29 mouse cellular contexts compared by ENCODE assay signal in the genomic region with DNA sequence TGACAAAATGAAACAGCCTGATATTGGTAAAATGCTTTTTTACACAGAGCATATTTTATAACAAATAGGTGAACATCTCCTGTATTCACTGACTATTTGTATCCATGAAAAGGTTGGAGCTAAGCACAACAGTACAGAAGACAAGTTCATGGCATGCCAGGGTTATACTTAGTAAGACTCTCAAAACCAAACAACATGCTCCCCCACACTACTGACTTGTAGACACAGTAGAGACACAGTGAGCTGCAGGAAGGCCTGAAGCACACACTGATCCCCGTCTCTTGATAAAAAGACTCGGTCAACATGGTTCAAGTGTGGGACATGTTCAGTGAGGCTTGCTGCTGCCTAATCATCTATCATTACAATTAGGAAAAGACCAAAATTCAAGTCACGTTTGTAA. TPM values are rescaled to one million over a fixed set of nuclear protein-coding genes. Genes with fewer than 3 reads are reported as not detected.
"Had no signal": no experiment of that assay in that cellular context is flagged by ENCODE, and none has a peak within 500 bp of the region (broad histone marks: within the 10 kb centered on the region; RNA-seq: fewer than 3 reads in every experiment).

No protein-coding gene starts in this region.

- H3K9me3 ChIP-seq: limb, embryonic 10.5 days; limb, embryonic 12.5 days; limb, embryonic 13.5 days; limb, embryonic 15.5 days; liver, embryonic 12.5 days; liver, embryonic 13.5 days; liver, embryonic 15.5 days; lung, embryonic 15.5 days; megakaryocyte, embryonic 14.5 days; midbrain, embryonic 10.5 days; midbrain, embryonic 12.5 days; midbrain, embryonic 13.5 days; midbrain, embryonic 15.5 days; neural tube, embryonic 12.5 days had no signal

- H3K27ac ChIP-seq: limb, embryonic 10.5 days; limb, embryonic 12.5 days; limb, embryonic 13.5 days; limb, embryonic 15.5 days; liver, embryonic 12.5 days; liver, embryonic 13.5 days; liver, embryonic 14.5 days; liver, embryonic 15.5 days; lung, embryonic 15.5 days; macrophage; midbrain, embryonic 10.5 days; midbrain, embryonic 12.5 days; midbrain, embryonic 13.5 days; midbrain, embryonic 15.5 days; neural tube, embryonic 12.5 days had no signal

- H3K27me3 ChIP-seq: limb, embryonic 12.5 days; limb, embryonic 13.5 days; limb, embryonic 15.5 days; liver, embryonic 12.5 days; liver, embryonic 13.5 days; liver, embryonic 15.5 days; lung, embryonic 15.5 days; megakaryocyte, embryonic 14.5 days; midbrain, embryonic 12.5 days; midbrain, embryonic 13.5 days; midbrain, embryonic 15.5 days; neural tube, embryonic 12.5 days had no signal

- H3K4me1 ChIP-seq: limb, embryonic 10.5 days; limb, embryonic 12.5 days; limb, embryonic 13.5 days; limb, embryonic 15.5 days; liver, embryonic 12.5 days; liver, embryonic 15.5 days; lung, embryonic 15.5 days; midbrain, embryonic 10.5 days; midbrain, embryonic 12.5 days; midbrain, embryonic 13.5 days; midbrain, embryonic 15.5 days; neural tube, embryonic 12.5 days had no signal

- DNase-seq: left cerebral cortex, postnatal 4 days; liver, embryonic 13.5 days; liver, postnatal 0 days; lung, adult 18-20 months; lung, adult 2 months; lung, embryonic 14.5 days; lung, postnatal 10 days; lung, postnatal 14 days; lung, postnatal 36 days; lung, postnatal 4 days; midbrain, embryonic 14.5 days had no signal

- H3K9ac ChIP-seq: limb, embryonic 12.5 days; limb, embryonic 13.5 days; limb, embryonic 15.5 days; liver, embryonic 12.5 days; liver, embryonic 13.5 days; liver, embryonic 14.5 days; liver, embryonic 15.5 days; liver, postnatal 0 days; lung, embryonic 14.5 days; lung, embryonic 15.5 days; midbrain, embryonic 12.5 days; midbrain, embryonic 13.5 days; midbrain, embryonic 15.5 days; neural tube, embryonic 12.5 days had no signal

- H3K4me3 ChIP-seq: limb, embryonic 10.5 days; limb, embryonic 12.5 days; limb, embryonic 13.5 days; limb, embryonic 15.5 days; liver, embryonic 12.5 days; liver, embryonic 13.5 days; liver, embryonic 15.5 days; lung, embryonic 15.5 days; megakaryocyte, embryonic 14.5 days; midbrain, embryonic 10.5 days; midbrain, embryonic 12.5 days; midbrain, embryonic 13.5 days; midbrain, embryonic 15.5 days; myocyte; neural tube, embryonic 12.5 days had no signal

RNA-seq across cellular contexts. Expression of a gene that starts 56.4 kb away (rescaled TPM):
- total RNA-seq: megakaryocyte, adult 5-6 weeks; monocyte, adult 5-6 weeks had no signal
- polyA plus RNA-seq: macrophage had no signal
